Mouse (Mus musculus): ENCODE results near the gene 1700021F05Rik. TPM values are rescaled to one million over a fixed set of nuclear protein-coding genes. Genes with fewer than 3 reads are reported as not detected.

Gene 1700021F05Rik
- 32.7 TPM in 2 replicates for polyA plus RNA-seq (2015; fragmentation: Nextera tagmentation; extraction: Ambion mirVana)

GRCm38 (mm10) chr10:43540442-43541152, at the start of gene 1700021F05Rik:
Gene 1700021F05Rik, minus strand, starts transcription at chr10:43540994.

GRCm38 (mm10) chr10:43577997-43578331, 37.2 kb upstream of the 1700021F05Rik start, which contains the start of gene Cd24a:
Gene Cd24a, plus strand, starts transcription at chr10:43578284.

DNA sequence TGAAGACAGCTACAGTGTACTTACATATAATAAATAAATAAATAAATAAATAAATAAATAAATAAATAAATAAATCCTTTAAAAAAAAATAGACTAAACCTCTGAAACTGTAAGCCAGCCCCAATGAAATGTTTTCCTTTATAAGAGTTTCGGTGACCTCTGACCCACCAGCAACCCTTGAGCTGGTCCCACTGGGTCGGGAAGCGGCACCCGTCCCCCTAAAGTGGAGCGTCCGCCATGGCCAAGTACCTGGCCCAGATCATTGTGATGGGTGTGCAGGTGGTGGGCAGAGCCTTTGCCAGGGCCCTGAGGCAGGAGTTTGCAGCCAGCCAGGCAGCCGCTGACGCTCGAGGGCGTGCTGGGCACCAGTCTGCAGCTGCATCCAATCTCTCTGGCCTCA, 16.9 kb downstream of the 1700021F05Rik start, which contains the start of gene Gm9803:
Gene Gm9803 (plus strand): TSS at position 154 of the 400 bp plus-strand sequence.

DNA sequence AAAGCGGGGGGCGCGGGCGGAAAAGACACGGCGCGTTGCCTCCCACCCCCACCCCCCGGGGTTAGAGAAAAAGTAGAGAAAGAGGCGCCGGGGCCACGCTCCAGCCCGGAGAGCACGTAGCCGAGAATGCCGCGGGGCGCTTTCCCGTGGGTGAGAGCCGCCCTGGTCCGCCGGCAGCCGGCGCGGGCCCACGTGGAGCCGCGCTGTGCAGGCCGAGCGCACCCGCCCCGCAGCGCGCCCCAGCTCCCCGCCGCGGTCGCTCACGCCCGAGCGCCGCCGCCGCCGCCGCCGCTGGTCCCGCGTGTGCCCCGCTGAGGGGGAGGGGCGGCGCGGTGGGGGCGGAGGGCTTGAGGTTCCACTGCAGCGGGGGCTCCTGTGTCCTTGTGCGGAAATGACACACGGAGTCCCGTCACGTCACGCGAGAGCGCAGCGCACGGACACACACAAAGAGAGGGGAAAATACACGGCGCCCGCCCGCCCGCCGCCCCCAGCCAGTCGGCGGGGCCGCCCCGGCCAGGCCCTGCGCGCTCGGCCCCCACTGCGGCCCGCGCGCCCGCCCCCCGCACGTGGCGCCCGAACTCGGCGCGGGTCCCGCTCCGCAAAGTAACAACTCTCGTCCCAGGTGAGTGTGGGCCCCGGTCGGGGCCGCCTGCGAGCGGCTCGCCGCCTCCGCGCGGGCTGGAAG, 61.9 kb downstream of the 1700021F05Rik start, which contains the start of gene Bend3:
Gene Bend3 (plus strand): TSS at position 81 of the 685 bp plus-strand sequence.

Other genes starting within 250 kb of the 1700021F05Rik start
- gene Bend3, start 62.2 kb downstream of the 1700021F05Rik start, polyA plus RNA-seq (2015; fragmentation: Nextera tagmentation; extraction: Ambion mirVana): 1.2 TPM in 2 replicates
- gene Gm9803, start 16.9 kb downstream of the 1700021F05Rik start, polyA plus RNA-seq (2015; fragmentation: Nextera tagmentation; extraction: Ambion mirVana): 9.6 and 14.4 TPM in 2 replicates
- 787 and 927 TPM in 2 replicates for gene Cd24a, start 37.3 kb upstream of the 1700021F05Rik start, polyA plus RNA-seq (2015; fragmentation: Nextera tagmentation; extraction: Ambion mirVana)